Mouse (Mus musculus) MEL (cell line): Measurements from ENCODE around the gene Atf7ip.

Experiments
- CTCF ChIP-seq, 3 experiments: IDR thresholded peaks in 2 of 3; conservative IDR thresholded peaks in 1 of 3; 2 replicates each; pipeline ENCODE4 v1.5.1; 2011 to 2012; ENCODE audit warnings: low read length in 3 of 3, low read depth in 2 of 3, mild to moderate bottlenecking in 2 of 3, improper control_type of control experiment in 1 of 3, inconsistent platforms in 1 of 3, mixed read lengths in 1 of 3, moderate library complexity in 1 of 3; ENCODE audit not compliant: control insufficient read depth in 1 of 3, insufficient read depth in 1 of 3, poor library complexity in 1 of 3, severe bottlenecking in 1 of 3
- ELF1 ChIP-seq: IDR thresholded peaks from 2 replicates; pipeline ENCODE4 v1.6.1; 2014; ENCODE audit warnings: low read depth, mild to moderate bottlenecking, inconsistent platforms, low read length, improper control_type of control experiment, moderate library complexity
- EP300 ChIP-seq, 2 experiments: IDR thresholded peaks; 2 replicates each; pipeline ENCODE4 v1.6.1; 2011; ENCODE audit warnings: improper control_type of control experiment in 2 of 2, low read length in 2 of 2, low read depth in 1 of 2, mild to moderate bottlenecking in 1 of 2
- POLR2A ChIP-seq, 2 experiments: IDR thresholded peaks; 2 replicates each; pipeline ENCODE4 v1.6.1; 2011 to 2012; ENCODE audit warnings: low read length in 2 of 2, mild to moderate bottlenecking in 2 of 2, control low read depth in 1 of 2, improper control_type of control experiment in 1 of 2, low read depth in 1 of 2, moderate library complexity in 1 of 2; ENCODE audit not compliant: control insufficient read depth in 1 of 2, insufficient read depth in 1 of 2, poor library complexity in 1 of 2
- POLR2AphosphoS2 ChIP-seq: IDR thresholded peaks from 2 replicates; pipeline ENCODE4 v1.6.1; 2011; ENCODE audit warnings: low read length, improper control_type of control experiment
- TAL1 ChIP-seq: IDR thresholded peaks from 2 replicates; pipeline ENCODE4 v1.6.1; 2012; ENCODE audit warnings: mild to moderate bottlenecking, inconsistent platforms, low read length, moderate library complexity, mixed read lengths
- TCF12 ChIP-seq: IDR thresholded peaks from 2 replicates; pipeline ENCODE4 v1.6.1; 2014; ENCODE audit warnings: low read depth, mild to moderate bottlenecking, inconsistent platforms, low read length, improper control_type of control experiment, moderate library complexity
- ZC3H11A ChIP-seq: IDR thresholded peaks from 2 replicates; pipeline ENCODE4 v1.6.1; 2012; ENCODE audit warnings: low read depth, mild to moderate bottlenecking, inconsistent platforms, low read length, improper control_type of control experiment
- ZKSCAN1 ChIP-seq: IDR thresholded peaks from 2 replicates; pipeline ENCODE4 v1.6.1; 2012; ENCODE audit warnings: low read depth, mild to moderate bottlenecking, inconsistent platforms, low read length, improper control_type of control experiment, moderate library complexity

GRCm38 (mm10) chr6:136545284-136545870 lies 39.4 kb downstream of the Atf7ip start:
- TF ChIP-seq POLR2A (IDR thresholded peaks at IDR 0.05; ENCODE audit: control insufficient read depth in 1 of 2, insufficient read depth in 1 of 2, low read depth in 1 of 2, low read length in 2 of 2, poor library complexity in 1 of 2) (no peak), EP300 (IDR thresholded peaks at IDR 0.05; ENCODE audit: low read depth in 1 of 2, low read length in 2 of 2) (no peak), ZC3H11A (no peak), ELF1 (no peak), CTCF (IDR thresholded peaks at IDR 0.05 in 2 of 3, conservative IDR thresholded peaks at IDR 0.05 in 1 of 3; ENCODE audit: control insufficient read depth in 1 of 3, insufficient read depth in 1 of 3, low read depth in 2 of 3, low read length in 3 of 3, poor library complexity in 1 of 3, severe bottlenecking in 1 of 3) (no peak), ZKSCAN1 (no peak), TCF12 (no peak), TAL1 (no peak), POLR2AphosphoS2 (no peak)
